Mouse (Mus musculus): ENCODE results near the gene Cd47.

Cd47 gene

GRCm38 (mm10) chr16:49951925-49952523 is 151.7 kb downstream of the Cd47 start:
- no peak for DNase-seq (ENCODE audit: low read depth)

- no peak for DNase-seq (ENCODE audit: low read depth)
These were observed 153.5 kb downstream of the Cd47 start for GRCm38 (mm10) chr16:49953817-49954216.

- no peak for DNase-seq (ENCODE audit: low read depth)
These were observed 154.6 kb downstream of the Cd47 start for GRCm38 (mm10) chr16:49954909-49955308.

GRCm38 (mm10) chr16:49955325-49955724 is 155.0 kb downstream of the Cd47 start:
- DNase-seq (ENCODE audit: low read depth): no peak

GRCm38 (mm10) chr16:49955952-49956351 is 155.6 kb downstream of the Cd47 start:
- no peak for DNase-seq (ENCODE audit: low read depth)

GRCm38 (mm10) chr16:49956531-49957302 is 156.4 kb downstream of the Cd47 start:
- no peak for DNase-seq (ENCODE audit: low read depth)

GRCm38 (mm10) chr16:49958900-49959436 is 158.6 kb downstream of the Cd47 start:
- no peak for DNase-seq (ENCODE audit: low read depth)

GRCm38 (mm10) chr16:49962305-49962704 is 162.0 kb downstream of the Cd47 start:
- no peak for DNase-seq (ENCODE audit: low read depth)

GRCm38 (mm10) chr16:49964321-49964986 is 164.1 kb downstream of the Cd47 start:
- no peak for DNase-seq (ENCODE audit: low read depth)

Measured in c-Kit-positive CD71-positive TER-119-negative erythroid progenitor cells, embryonic 14.5 days (primary cell).